Mouse (Mus musculus): ENCODE measurements at regions not wholly inside any gene's neighbourhood (a gene's known extent, or its start where the extent isn't known, plus 50 kb on each side); places are given as distances from the start of the nearest gene placed in this dataset.

DNA sequence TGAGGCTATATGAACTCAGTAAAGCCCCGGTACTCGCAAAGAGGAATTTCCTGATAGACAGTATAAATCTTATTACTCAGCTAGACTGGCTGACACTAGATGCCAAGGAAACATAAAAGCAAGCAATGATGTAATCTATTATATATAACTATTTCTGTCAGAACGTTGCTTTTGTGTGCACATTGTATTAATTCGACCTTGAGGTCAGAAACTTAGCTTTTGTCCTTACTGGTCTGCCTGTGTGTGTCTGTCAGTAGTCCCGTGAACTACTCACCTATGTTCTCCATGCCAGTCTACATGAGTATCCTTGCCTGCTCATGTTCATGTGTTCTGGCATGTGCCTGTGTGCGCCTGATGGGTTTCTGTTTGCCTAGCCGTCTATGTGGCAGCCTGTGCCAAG is 70.5 kb downstream of the Tmx1 start:
- no peak for DNase-seq

DNA sequence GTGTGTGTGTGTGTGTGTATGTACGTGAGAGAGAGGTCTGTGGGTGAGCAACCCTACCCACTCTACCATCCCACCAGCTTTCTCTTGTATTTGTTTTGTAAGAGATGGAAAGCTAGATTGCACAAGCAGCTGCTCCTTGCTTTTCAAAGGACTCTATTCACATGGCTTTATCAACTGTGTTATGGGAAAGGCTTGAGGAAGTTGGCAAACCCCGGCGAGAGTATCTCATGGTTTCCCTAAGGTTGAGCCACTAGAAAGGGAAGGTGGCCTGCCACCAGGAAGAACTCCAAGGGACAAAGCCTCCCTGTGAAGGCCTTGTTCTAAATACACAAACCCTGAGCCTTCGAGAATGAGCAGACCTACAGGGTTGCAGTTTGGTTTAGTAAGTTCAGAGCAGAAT is 71.8 kb downstream of the Tmx1 start:
- DNase-seq: no peak

DNA sequence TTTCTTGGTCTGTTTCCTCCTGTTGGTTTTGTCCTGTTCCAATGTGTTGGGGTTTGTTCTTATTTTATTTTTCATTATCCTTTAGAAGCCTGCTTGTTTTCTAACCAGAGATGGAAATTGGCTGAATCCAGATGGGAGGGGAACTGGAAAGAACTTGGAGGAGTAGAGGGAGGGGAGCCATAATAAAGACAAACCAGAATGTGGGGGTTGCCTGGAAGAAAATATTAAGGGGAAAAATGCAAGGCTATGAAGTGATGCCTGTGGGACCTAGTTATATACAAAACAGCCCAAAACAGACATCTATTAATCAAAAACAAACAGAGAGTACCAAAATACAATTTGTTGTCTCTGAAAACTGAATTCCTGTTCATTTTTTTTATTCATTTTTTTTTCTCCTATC is 78.8 kb downstream of the Tmx1 start:
- DNase-seq: peak; percentile 78

DNA sequence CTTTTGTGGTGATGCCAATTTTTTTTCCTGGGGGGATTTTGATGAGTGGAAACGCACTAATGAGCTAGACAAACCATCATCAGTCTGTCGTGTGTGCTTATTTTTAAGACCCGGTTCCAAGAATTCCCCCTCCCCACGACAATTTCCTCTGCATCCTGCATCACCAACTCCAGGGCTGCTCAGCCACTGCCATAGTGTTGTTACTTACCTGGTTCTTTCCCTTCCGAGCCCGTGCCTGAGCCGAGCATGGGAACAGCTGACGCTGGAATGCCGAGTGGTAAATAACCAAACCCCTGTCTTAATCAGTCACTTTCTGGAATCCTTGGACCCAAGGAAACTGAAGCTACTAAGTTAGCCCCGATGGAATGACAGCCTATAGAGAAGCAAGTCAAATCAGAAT is 79.3 kb downstream of the Tmx1 start:
- peak; percentile 83 for DNase-seq

DNA sequence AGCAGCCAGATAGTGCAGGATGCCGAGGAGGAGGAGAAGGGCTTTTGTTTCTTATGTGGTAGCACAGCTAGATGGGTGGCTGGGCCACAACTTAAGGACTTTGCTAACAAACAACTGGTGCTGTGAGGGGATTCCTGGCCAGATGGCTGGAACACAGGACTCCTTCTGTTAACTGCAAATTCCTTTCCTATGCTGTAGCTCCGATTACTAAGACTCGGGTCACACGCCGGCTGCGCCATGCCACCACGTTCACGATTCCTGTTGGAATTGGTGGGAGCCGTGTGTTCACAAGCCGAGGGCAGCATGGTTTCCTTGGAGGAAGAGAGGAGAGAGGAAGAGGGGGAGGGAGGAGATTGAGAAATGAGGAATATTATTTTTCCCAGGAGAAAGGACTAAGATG is 79.9 kb downstream of the Tmx1 start:
- peak; percentile 95 for DNase-seq

DNA sequence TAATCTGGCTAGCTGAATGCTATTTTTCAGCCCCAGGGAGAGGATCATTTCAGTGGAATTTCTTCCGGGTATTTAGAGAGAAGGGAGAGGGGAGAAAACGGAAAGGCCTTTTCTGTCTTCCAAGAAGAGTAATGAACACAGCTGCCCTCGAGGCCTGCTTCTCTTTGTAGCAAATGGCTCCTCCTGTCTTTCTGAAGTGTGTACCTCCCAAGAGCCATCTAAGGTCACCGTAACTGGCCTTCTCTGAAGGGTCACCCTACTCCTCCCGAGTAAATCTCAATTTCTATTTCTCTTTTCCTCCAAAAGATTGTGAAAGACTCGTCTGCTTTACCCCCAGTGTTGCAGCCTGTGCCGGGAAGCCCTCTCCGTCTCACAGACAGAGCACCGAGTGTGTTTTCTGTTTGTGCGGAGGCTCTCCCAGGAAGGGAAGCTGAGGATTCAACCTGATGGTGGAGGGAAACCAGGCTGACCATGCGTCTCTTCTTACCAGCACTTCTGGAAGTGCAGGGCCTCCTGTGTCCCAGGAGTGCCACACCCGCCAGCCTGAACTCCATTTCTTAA is 80.6 kb downstream of the Tmx1 start:
- peak; percentile 88 for DNase-seq

DNA sequence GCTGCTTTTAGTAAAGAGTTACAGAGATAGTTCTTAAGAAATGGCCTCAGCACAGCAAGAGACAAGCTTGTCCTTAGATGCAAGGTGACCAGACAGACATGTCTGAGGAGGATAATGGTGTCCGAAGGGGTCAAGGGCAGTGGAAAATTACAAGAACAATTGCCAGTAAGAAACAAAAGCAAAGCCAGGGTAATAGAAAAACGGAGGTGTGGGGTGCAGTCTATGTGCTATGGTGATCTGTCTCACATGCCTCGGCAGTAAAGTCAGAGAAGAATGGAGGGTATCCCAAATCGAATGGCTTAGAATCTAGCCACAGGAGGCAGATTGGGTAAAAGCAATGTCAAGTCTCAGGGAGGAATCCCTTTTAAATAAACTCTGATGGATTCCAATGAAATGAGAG is 86.2 kb downstream of the Tmx1 start:
- no peak for DNase-seq

DNA sequence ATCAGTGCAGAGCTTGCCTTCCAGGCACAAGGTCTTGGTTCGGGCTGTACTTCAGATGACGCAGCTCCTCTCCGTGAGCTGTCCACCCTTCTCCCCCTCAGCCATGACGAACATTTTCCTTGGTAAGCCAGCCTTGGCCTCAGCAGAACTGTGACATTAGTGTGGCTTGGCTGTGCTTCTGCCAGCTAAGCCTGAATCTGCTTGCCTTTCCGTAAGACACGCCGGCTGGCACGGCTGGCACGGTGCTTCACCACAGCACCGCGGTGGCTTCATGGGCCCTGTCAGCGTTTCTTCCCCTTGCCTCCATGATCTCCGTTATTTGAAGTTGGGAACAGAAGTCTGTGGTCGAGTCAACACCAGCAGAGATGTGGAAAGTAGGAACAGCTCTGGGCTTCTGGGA is 87.0 kb downstream of the Tmx1 start:
- DNase-seq: no peak

DNA sequence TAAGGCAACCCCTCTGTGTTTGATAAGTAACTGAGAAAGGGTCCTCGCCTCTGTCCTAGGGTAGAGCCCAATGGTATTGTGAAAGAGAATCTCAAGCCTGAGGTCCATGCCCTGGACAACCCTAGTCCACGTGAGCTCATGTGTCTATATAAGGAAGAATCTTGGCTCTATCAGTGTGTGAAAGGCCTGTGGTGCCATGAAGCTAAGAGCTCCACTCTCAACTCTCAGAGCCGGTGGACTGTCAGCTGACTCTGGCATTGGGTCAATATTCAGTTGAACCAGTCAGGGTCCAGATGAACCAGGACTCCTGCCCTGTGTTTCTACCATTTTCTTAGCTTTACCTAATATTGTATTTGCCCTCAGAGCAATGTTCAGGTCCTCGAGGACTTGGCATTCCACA is 88.5 kb downstream of the Tmx1 start:
- DNase-seq: no peak

DNA sequence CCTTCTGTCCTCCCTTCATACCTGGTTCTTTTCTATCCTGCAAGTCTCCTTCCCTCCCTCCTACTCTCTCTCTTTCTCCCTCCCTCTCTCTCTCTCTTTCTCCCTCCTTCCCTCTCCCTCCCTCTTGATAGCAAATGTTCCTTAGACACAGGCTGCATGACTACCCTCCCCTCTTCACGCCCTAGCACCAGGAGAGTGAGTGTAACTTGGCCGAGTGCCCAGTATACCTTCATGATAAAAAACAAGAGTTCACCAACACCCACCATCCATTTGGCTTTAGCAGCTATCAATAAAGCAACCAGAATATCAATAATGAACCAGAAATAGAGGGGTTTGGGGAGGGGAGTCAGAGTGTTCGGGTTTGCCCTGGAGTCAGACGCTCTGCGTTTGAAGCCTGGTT is 90.4 kb downstream of the Tmx1 start:
- no peak for DNase-seq

DNA sequence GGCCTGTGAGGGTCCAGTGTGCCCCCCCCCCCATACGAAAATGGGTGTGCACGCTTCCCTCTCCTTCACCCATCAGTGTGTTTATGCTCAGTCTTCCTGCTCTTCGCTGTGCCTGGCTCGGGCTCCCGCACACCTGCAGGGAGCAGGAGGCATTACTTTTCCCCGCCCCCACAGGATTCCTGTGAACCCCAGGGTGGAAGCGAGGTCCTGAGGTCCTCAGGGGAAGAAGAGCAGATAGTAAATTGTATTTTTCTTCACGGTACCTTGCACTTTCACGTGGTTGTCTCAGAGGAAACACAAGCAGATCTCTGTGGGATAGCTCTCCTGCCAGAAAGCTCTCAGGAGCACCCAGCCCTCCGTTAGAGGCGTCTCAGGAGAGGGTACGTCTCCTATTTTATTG is 91.4 kb downstream of the Tmx1 start:
- DNase-seq: no peak

DNA sequence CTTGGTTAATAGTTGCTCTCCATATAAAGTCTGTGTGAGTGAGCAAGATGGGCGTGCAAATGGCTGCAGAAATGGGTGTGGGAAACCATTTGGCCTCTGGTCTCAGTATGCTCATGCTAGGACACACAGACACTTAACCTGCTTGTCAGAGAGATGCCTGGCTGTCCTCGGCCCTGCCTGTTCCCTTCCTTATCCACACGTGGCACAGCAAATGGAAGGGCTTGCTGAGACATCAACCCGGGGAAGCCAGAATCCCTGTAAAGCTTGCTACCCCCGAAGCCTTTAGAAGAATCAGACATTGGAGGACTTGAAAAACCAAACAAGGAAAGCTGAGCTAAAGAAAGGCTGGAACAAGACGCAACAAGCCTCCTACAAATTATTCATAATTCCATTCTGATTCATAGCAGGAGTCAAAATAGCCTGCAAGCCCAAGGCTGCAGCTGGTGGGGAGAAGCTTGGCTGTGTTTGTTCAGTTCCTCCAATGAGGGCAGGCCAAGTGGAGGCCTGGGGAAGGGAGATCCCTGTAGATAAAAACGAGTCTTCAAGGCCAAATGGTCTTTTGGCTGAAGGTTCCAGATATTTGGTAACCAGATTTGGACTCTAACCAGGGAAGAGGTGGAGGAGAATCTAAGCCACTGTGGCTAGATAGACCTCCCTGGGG is 92.1 kb downstream of the Tmx1 start:
- peak; percentile 97 for DNase-seq

DNA sequence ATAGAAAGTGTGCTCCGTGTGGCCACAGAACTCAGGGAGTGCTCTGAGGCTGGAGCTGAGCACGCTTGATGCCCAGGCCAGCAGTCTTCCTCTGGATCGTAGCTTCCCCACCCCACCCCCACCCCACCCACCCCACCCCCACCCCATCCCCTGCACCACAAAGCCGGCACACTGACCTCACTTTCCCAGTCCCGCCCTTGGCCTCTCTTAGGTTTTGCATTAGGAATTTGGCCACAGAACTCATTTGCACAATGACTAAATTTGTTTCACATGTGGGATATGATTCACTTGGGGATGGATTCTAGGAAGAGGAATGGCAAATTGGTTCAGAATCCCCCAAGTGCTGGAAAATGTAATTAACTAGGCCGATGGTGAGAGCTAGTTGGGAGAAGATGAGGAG is 94.3 kb downstream of the Tmx1 start:
- no peak for DNase-seq

DNA sequence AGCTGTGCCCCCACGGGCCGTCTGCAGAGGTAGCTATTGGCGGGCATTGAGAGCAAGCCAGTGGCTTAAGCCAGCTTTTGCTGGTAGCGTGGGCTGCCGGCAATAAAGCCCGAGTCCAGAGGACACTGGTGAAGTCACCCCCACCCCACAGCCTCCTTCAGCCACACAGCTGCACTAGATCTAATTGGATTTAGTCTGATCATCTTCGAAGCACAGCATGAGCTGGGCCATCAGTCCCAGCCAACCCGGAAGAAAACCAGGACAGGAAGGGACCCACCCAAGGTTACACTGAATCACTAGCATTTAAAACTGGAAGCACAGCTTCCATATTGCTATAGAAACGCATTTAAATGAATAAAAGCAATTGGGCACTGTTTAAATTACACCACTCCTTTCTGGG is 96.4 kb downstream of the Tmx1 start:
- DNase-seq: no peak

DNA sequence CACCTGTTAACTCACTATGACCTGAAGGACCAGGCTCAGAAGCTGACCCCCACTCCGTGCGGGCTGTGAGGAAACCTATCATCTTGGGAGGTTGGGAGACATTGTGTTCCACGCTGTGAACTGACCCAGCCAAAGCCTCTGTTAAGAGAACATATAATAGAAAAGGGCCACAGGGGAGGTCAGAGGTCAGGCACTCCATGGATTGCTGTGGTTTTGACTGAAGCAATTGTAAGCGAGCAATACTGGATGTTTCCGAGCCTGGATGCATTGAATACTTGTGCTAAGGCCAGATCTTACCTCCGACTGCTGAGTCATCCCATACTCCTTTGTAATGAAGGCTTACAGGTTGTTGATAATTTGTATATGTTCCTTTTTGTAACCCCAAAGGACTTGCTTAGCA is 101.0 kb downstream of the Tmx1 start:
- DNase-seq: no peak

DNA sequence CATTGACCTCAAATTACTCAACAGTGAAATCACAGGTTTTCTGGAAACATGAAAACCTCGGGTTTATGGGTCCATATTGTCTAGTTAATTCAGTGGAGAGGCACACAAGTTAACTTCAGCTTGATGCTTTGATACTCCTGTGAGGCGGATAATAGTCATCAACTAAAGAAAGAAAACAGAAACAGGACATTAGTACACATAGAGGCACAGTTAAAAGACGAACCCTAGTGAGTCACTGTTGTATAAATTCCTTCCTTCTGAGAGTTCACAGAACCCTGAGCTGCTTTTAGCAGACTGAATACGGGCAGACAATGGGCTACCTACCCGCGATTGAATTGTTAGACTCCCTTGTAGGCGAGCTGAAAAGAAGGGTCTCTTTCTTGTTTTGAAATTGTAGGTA is 101.7 kb downstream of the Tmx1 start:
- DNase-seq: no peak

DNA sequence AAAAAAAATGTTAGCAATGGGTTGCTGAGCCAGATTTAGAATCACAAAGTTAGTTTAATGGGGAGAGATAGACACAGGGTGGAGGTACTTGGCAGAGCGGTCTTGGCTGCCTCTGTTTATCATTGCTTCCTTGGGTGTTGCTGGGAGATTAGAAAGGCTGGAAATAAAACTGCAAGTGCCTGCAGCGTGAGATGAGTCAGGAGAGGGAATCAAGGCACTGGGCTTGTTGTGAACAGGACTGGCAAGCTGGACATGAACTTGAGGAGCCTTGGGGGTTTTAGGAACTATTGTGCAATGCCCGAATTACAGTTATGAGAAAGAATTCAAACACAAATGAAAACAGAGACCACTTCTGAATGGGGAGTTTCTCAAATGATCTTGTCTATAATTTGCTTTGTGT is 102.8 kb downstream of the Tmx1 start:
- peak; percentile 99 for DNase-seq

DNA sequence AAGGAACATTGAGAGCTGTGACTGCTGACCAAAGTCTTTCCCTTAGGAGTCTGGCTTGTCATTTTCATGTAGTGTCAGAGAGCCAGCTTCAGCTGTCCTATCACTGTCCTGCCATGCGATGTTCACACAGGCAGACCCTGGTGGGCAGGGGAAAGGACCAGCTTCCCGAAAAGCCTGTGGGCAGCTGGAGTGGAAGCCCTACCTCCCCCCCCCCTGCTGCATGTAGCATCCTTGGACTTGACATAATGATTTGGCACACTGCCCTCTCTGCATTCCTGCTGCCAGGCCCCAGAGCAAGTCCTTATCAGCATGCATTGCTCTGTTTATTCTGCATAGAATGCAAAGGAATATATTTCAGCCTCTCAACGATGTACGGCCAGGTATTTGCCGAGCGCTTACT is 103.9 kb downstream of the Tmx1 start:
- no peak for DNase-seq

DNA sequence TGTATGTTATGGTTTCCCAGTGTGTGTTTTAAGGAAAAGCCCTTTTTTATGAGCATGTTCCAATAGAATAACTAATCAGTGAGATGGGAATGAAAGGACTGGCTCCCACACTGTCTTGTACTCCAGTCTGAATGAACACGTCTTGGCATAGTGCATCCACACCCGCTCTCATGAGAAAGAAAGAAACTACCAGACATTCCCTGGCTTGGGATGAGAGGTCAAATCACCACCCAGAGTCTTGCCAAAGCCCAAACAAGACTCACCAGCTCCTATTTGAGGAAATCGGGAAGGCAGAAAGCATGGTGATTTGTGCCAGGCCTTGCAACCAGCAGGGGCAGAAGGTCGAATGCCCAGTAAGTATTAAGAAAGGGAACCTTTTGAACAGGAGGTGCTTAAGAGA is 110.6 kb downstream of the Tmx1 start:
- no peak for DNase-seq

DNA sequence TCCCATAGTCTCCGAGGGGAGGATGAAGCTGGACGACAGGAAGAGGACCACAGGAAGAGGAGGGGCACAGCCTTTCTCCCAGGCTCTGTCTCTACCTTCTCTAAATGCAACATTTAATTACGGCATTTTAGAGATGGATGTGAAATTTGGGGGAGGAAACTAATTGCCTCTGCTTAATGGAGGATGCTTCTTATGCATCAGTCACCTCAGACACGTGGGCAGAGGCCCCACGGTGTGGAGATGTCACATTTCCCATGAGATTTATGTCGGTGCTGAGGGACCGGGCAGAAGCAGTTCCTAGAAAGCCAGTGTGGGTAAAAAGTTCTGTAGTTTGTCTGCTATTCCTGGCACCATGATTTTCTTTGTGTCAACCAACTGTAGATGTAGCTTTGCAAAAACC is 122.8 kb downstream of the Tmx1 start:
- peak; percentile 73 for DNase-seq

DNA sequence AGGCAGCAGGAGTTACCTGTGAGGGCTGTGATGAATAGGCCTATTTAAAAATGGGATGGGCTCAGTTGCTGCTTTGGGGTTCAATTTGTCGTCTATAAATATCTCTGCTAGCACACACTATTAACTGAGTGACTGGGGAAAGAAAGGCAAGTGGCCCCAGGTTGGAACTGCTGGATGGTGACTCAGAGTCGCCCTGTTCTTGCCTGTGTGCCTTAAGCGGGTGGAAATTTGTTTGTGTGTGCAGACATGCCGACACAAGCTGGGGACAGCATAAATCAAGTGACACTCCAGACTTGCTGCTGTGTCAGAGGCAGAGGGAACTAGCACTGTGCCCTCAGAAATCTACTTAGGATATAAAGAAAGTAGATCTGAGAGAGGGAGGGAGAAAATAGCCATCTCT is 124.9 kb downstream of the Tmx1 start:
- DNase-seq: peak; percentile 53

DNA sequence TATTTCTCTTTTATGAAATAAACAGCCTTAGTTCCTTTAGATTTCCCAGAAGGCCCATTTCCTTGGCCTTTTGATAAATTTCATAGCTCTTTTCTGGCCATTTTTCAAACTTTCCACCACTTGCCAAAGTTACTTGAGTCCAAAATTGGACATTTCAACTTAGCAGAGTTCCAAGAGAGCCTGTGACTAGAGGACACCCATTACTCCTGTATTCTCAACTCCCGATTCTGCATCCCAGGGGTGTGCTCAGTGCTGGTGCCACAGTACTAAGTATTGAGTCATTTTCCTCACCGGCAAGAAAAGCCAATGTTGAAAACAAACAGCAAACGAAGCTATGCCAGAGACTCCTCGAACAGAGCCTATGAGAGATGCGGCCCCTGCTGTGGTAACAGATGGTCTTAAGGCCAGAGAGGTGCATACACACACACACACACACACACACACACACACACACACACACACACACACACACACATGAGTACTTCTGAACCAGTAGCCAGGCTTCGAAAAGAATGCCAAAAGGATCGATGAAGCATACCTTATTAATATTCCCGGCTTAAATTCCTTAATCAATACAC is 126.5 kb downstream of the Tmx1 start:
- peak; percentile 93 for DNase-seq

DNA sequence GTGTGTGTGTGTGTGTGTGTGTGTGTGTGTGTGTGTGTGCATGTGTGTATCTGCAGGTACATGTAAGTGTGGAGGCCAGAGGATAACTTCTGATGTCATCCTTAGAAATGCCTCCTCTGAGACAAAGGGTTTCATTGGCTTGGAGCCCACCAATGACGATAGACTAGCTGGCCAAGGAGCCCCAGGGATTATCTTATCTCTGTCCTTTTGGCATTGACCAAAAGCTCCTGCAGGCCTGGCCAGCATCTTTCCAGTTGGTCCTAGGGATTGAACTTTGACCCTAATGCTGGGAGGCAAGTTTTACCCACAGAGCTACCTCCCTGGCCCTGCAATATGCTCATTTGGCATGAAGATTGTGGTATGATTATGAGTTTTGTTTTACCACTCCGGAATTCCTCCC is 133.3 kb downstream of the Tmx1 start:
- DNase-seq: peak; percentile 93

DNA sequence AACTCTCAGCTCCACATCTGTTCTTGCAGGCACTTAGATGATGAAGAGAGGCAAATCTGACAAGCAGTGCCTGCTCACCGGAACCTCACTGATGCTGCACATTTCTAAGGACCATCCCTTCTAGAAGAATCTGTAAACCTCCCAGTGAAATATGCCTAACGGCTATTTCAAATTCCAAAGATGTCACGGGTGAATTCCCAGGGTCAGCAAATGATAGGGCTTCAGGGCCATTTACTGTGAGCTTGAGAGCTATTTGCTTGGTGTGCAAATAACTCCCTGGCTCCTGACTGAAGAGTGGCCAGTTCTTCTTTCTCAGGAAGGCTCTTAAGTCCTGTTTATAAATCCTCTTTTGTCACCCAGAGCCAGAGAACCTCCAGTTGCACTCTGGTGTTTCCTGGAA is 135.3 kb downstream of the Tmx1 start:
- no peak for DNase-seq

DNA sequence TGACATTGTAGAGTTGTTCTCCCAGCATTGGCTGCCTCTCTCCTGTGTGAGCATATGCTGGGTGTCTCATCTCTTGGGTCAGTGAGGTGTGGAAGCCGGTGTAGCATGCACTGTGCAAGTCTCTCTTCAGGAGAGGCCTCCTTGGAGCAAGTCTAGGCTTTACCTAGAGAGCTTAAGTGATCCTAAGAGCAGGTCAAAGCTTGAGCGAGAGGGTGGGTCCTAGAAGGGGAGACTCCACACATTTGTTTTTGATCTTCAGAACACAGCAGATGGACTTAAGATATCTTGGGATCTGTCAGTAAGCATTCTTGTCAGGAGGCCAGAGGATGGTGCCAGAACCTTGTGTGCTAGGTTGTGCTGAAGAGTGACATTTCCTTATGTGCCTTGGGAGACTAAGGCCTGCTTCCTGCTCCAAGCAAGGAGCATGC is 136.4 kb downstream of the Tmx1 start:
- peak; percentile 97 for DNase-seq
